8 mouse cellular contexts compared by ENCODE assay signal in genomic region chr11:120612763-120613162, GRCm38 (mm10). TPM values are rescaled to one million over a fixed set of nuclear protein-coding genes. Genes with fewer than 3 reads are reported as not detected.
DNase-seq lines count a peak whose midpoint lies in the region; ATAC-seq and TF ChIP-seq lines count a peak whose summit lies in the region.

No protein-coding gene starts in this region.

- no peak overlapping the region for H3K4me3 ChIP-seq in midbrain, embryonic 11.5 days (ENCODE audit: low read depth, low read length)
- no peak overlapping the region for H3K4me3 ChIP-seq in midbrain, embryonic 15.5 days
- no peak overlapping the region for H3K4me3 ChIP-seq in myocyte

- H3K9me3 ChIP-seq in midbrain, embryonic 11.5 days (ENCODE audit: control insufficient read depth, low read length) = no peaks in the 10 kb centered on the region
- H3K9me3 ChIP-seq in midbrain, embryonic 15.5 days = no peaks in the 10 kb centered on the region

- peaks cover 34% of the 10 kb centered on the region for H3K79me2 ChIP-seq in myocyte (ENCODE audit: control insufficient read depth, insufficient read depth)

- H3ac ChIP-seq in myocyte (ENCODE audit: control insufficient read depth, insufficient read length) = no peak overlapping the region

- peaks cover 4% of the 10 kb centered on the region; the same call in 1 of the 2 replicates for H3K27me3 ChIP-seq in midbrain, embryonic 11.5 days (ENCODE audit: control insufficient read depth, insufficient read depth, low read length)
- H3K27me3 ChIP-seq in midbrain, embryonic 15.5 days (replicated peaks) = peaks cover 9% of the 10 kb centered on the region; the same call in 1 of the 2 replicates
- no peaks in the 10 kb centered on the region for H3K27me3 ChIP-seq in myocyte (ENCODE audit: control insufficient read depth, insufficient read depth, insufficient read length)

- WGBS in midbrain, embryonic 11.5 days = 46% methylated on average over 6 of the region's 6 CpGs
- WGBS in midbrain, embryonic 15.5 days = 40% methylated on average over 6 of the region's 6 CpGs

- peak; percentile 39 for TF ChIP-seq POLR2A in myocyte (IDR thresholded peaks at IDR 0.05; ENCODE audit: insufficient read length, low read depth)

- peaks cover 11% of the 10 kb centered on the region for H3K36me3 ChIP-seq in midbrain, embryonic 11.5 days (ENCODE audit: control insufficient read depth, insufficient read depth, low read length)
- H3K36me3 ChIP-seq in midbrain, embryonic 15.5 days (replicated peaks) = 0 out of 2 replicates have a peak, but pooled peaks cover 7% of the 10 kb centered on the region
- peaks cover 15% of the 10 kb centered on the region for H3K36me3 ChIP-seq in myocyte (ENCODE audit: control insufficient read depth, insufficient read depth)

- intact Hi-C loops in left cerebral cortex, postnatal 4 days (cut with DNase I) = loop anchor here (10.0 kb wide), 1 partner anchor 172 kb away; the partner anchor contains the start of genes Gps1 and Rfng

- peak; percentile 28; the same call in 1 of the 2 replicates for ATAC-seq in midbrain, embryonic 11.5 days (ENCODE audit: low FRiP score)
- ATAC-seq in midbrain, embryonic 15.5 days (replicated peaks) = no peak

- H3K4me2 ChIP-seq in midbrain, embryonic 11.5 days = no peak overlapping the region
- no peak overlapping the region for H3K4me2 ChIP-seq in midbrain, embryonic 15.5 days
- H3K4me2 ChIP-seq in myocyte (ENCODE audit: low read depth) = no peak overlapping the region

- H3K9ac ChIP-seq in midbrain, embryonic 11.5 days (ENCODE audit: low read length) = no peak overlapping the region
- H3K9ac ChIP-seq in midbrain, embryonic 15.5 days = no peak overlapping the region

- no peak overlapping the region for H3K27ac ChIP-seq in midbrain, embryonic 11.5 days (ENCODE audit: low read depth, low read length)
- H3K27ac ChIP-seq in midbrain, embryonic 15.5 days = no peak overlapping the region

- peak; percentile 96 for DNase-seq in midbrain, embryonic 11.5 days (ENCODE audit: low spot score, missing footprints)
- peak; percentile 64 for DNase-seq in R1 (ENCODE audit: low read depth, low spot score)
- DNase-seq in cerebellum, postnatal 4 days (ENCODE audit: low spot score in 2 of 2) = peak; percentile 65 to 86
- DNase-seq in heart, adult 9 months (ENCODE audit: low spot score in 2 of 2) = peak; percentile 57 to 65
- peak; percentile 88 for DNase-seq in left cerebral cortex, postnatal 4 days
- DNase-seq in thymus, postnatal 4 days = peak; percentile 89

- peaks cover 18% of the 10 kb centered on the region for H3K4me1 ChIP-seq in midbrain, embryonic 11.5 days (ENCODE audit: control insufficient read depth, insufficient read depth, low read length)
- H3K4me1 ChIP-seq in midbrain, embryonic 15.5 days = peaks cover 30% of the 10 kb centered on the region

TF ChIP-seq in myocyte, 11 proteins besides CTCF, POLR2A, EP300 and RAD21:
- no peak for TF ChIP-seq TCF3 (IDR thresholded peaks at IDR 0.05; ENCODE audit: insufficient read length, low read depth)
- TF ChIP-seq REST (IDR thresholded peaks at IDR 0.05; ENCODE audit: insufficient read depth, insufficient read length) = no peak
- no peak for TF ChIP-seq SRF (IDR thresholded peaks at IDR 0.05; ENCODE audit: control insufficient read depth, insufficient read length, low read depth)
- peak; percentile 45 for TF ChIP-seq POLR2AphosphoS2 (IDR thresholded peaks at IDR 0.05; ENCODE audit: insufficient read length, low read depth)
- TF ChIP-seq USF1 (IDR thresholded peaks at IDR 0.05; ENCODE audit: low read depth) = no peak
- TF ChIP-seq CEBPB (IDR thresholded peaks at IDR 0.05; ENCODE audit: insufficient read depth, poor library complexity, severe bottlenecking) = no peak
- no peak for TF ChIP-seq MAX (IDR thresholded peaks at IDR 0.05; ENCODE audit: low read depth)
- no peak for TF ChIP-seq E2F4 (IDR thresholded peaks at IDR 0.05; ENCODE audit: insufficient read depth)

RNA-seq across cellular contexts. Expression of gene Npb, which starts 4.5 kb away (rescaled TPM):
- polyA plus RNA-seq in midbrain, embryonic 11.5 days (2014; fragmentation: Nextera tagmentation; extraction: Ambion mirVana) = 0.38 TPM in 1 of 2 replicates, not detected in the other
- polyA plus RNA-seq in midbrain, embryonic 15.5 days (2015; fragmentation: Nextera tagmentation; extraction: Ambion mirVana) = 0.59 and 1.3 TPM in 2 replicates
- 1 to 10 TPM in 1 of 2 experiments, not detected in 1; 1.4 TPM for total RNA-seq in left cerebral cortex, postnatal 4 days (2021)
- 0.32 TPM for polyA plus RNA-seq in myocyte (2012; fragmentation: generic; extraction: Trizol)

RNA-seq across cellular contexts. Expression of gene Pcyt2, which starts 5.0 kb away (rescaled TPM):
- polyA plus RNA-seq in midbrain, embryonic 11.5 days (2014; fragmentation: Nextera tagmentation; extraction: Ambion mirVana) = 89.4 and 101 TPM in 2 replicates
- polyA plus RNA-seq in midbrain, embryonic 15.5 days (2015; fragmentation: Nextera tagmentation; extraction: Ambion mirVana) = 222 and 233 TPM in 2 replicates
- total RNA-seq in left cerebral cortex, postnatal 4 days (2021) = 100 to 1,000 TPM; 144 to 168 TPM
- polyA plus RNA-seq in myocyte (2012; fragmentation: generic; extraction: Trizol) = 117 TPM

RNA-seq across cellular contexts. Expression of gene Sirt7, which starts 12.3 kb away (rescaled TPM):
- 29.5 and 33.2 TPM in 2 replicates for polyA plus RNA-seq in midbrain, embryonic 11.5 days (2014; fragmentation: Nextera tagmentation; extraction: Ambion mirVana)
- 45.8 and 48.2 TPM in 2 replicates for polyA plus RNA-seq in midbrain, embryonic 15.5 days (2015; fragmentation: Nextera tagmentation; extraction: Ambion mirVana)
- 10 to 100 TPM; 37.5 to 38.0 TPM for total RNA-seq in left cerebral cortex, postnatal 4 days (2021)
- polyA plus RNA-seq in myocyte (2012; fragmentation: generic; extraction: Trizol) = 29.9 TPM

RNA-seq across cellular contexts. Expression of gene Anapc11, which starts 14.5 kb away (rescaled TPM):
- polyA plus RNA-seq in midbrain, embryonic 11.5 days (2014; fragmentation: Nextera tagmentation; extraction: Ambion mirVana) = 178 and 204 TPM in 2 replicates
- 200 and 205 TPM in 2 replicates for polyA plus RNA-seq in midbrain, embryonic 15.5 days (2015; fragmentation: Nextera tagmentation; extraction: Ambion mirVana)
- 100 to 1,000 TPM; 113 to 115 TPM for total RNA-seq in left cerebral cortex, postnatal 4 days (2021)
- polyA plus RNA-seq in myocyte (2012; fragmentation: generic; extraction: Trizol) = 184 TPM

RNA-seq across cellular contexts. Expression of gene Alyref, which starts 14.6 kb away (rescaled TPM):
- 820 and 827 TPM in 2 replicates for polyA plus RNA-seq in midbrain, embryonic 11.5 days (2014; fragmentation: Nextera tagmentation; extraction: Ambion mirVana)
- 225 and 233 TPM in 2 replicates for polyA plus RNA-seq in midbrain, embryonic 15.5 days (2015; fragmentation: Nextera tagmentation; extraction: Ambion mirVana)
- 100 to 1,000 TPM; 111 to 113 TPM for total RNA-seq in left cerebral cortex, postnatal 4 days (2021)
- polyA plus RNA-seq in myocyte (2012; fragmentation: generic; extraction: Trizol) = 113 TPM
